Mouse (Mus musculus) layer of hippocampus, postnatal 25 days (tissue): ENCODE results near the gene Tmem164. TPM values are rescaled to one million over a fixed set of nuclear protein-coding genes. Genes with fewer than 3 reads are reported as not detected.
A peak's percentile ranks its signal among the peaks of the same experiment; 100 is the strongest.
"Not testable (repeated sequence)": the region's sequence is repeated elsewhere in the genome, so short reads cannot be mapped to it uniquely, and the experiment has no call there.

Source experiments
- DNase-seq, 2 experiments: peaks; one replicate each; pipeline ENCODE4 v3.0.0; 2022; ENCODE audit warnings: mixed read lengths in 2 of 2, low spot score in 1 of 2; ENCODE audit errors: extremely low spot score in 1 of 2
- total RNA-seq, 2 experiments: library from RNA; stranded (reverse); gene quantifications; 2 replicates each; pipeline ENCODE4 v1.2.3; 2021

Tmem164 gene
- total RNA-seq = 10 to 100 TPM; 19.1 to 21.0 TPM

- peak; percentile 37 to 39 for DNase-seq
Observed at GRCm38 (mm10) chrX:142681056-142681615, at the start of gene Tmem164. Gene Tmem164, plus strand, starts transcription at chrX:142681406.

GRCm38 (mm10) chrX:142632990-142633389 lies 48.2 kb upstream of the Tmem164 start:
- DNase-seq = not testable (repeated sequence)

- DNase-seq = no peak
Observed at GRCm38 (mm10) chrX:142647202-142647601, 34.0 kb upstream of the Tmem164 start.

- DNase-seq = no peak
Observed at GRCm38 (mm10) chrX:142650117-142650764, 31.0 kb upstream of the Tmem164 start.

GRCm38 (mm10) chrX:142664704-142665422 lies 16.3 kb upstream of the Tmem164 start:
- DNase-seq = no peak

- no peak for DNase-seq
Observed at GRCm38 (mm10) chrX:142665423-142665805, 15.8 kb upstream of the Tmem164 start.

GRCm38 (mm10) chrX:142669312-142670091 lies 11.7 kb upstream of the Tmem164 start:
- DNase-seq = no peak

- no peak for DNase-seq
Observed at GRCm38 (mm10) chrX:142670121-142670520, 11.1 kb upstream of the Tmem164 start.

GRCm38 (mm10) chrX:142671141-142671540 lies 10.1 kb upstream of the Tmem164 start:
- no peak for DNase-seq

- no peak for DNase-seq
Observed at GRCm38 (mm10) chrX:142672701-142673100, 8.5 kb upstream of the Tmem164 start.

- DNase-seq = no peak
Observed at GRCm38 (mm10) chrX:142677193-142677592, 4.0 kb upstream of the Tmem164 start.

- DNase-seq = no peak
Observed at GRCm38 (mm10) chrX:142678499-142679474, 2.4 kb upstream of the Tmem164 start.

- no peak for DNase-seq
Observed at GRCm38 (mm10) chrX:142679502-142680250, 1.5 kb upstream of the Tmem164 start.

- DNase-seq = no peak
Observed at GRCm38 (mm10) chrX:142680391-142681055, 683 bp upstream of the Tmem164 start.

GRCm38 (mm10) chrX:142681616-142682141 lies 473 bp downstream of the Tmem164 start:
- no peak for DNase-seq

- DNase-seq = no peak
Observed at GRCm38 (mm10) chrX:142682176-142682820, 1.1 kb downstream of the Tmem164 start.

GRCm38 (mm10) chrX:142682990-142683389 lies 1.8 kb downstream of the Tmem164 start:
- DNase-seq = no peak

- DNase-seq = no peak
Observed at GRCm38 (mm10) chrX:142684674-142685073, 3.5 kb downstream of the Tmem164 start.
